Mouse (Mus musculus): Measurements from ENCODE around the gene Serinc5. TPM values are rescaled to one million over a fixed set of nuclear protein-coding genes. Genes with fewer than 3 reads are reported as not detected.
A peak's percentile ranks its signal among the peaks of the same experiment; 100 is the strongest.
"Not testable (repeated sequence)": the region's sequence is repeated elsewhere in the genome, so short reads cannot be mapped to it uniquely, and the experiment has no call there.

Gene Serinc5
- total RNA-seq, 2 experiments from 2014 or later: 62.3 to 62.4 TPM

DNA sequence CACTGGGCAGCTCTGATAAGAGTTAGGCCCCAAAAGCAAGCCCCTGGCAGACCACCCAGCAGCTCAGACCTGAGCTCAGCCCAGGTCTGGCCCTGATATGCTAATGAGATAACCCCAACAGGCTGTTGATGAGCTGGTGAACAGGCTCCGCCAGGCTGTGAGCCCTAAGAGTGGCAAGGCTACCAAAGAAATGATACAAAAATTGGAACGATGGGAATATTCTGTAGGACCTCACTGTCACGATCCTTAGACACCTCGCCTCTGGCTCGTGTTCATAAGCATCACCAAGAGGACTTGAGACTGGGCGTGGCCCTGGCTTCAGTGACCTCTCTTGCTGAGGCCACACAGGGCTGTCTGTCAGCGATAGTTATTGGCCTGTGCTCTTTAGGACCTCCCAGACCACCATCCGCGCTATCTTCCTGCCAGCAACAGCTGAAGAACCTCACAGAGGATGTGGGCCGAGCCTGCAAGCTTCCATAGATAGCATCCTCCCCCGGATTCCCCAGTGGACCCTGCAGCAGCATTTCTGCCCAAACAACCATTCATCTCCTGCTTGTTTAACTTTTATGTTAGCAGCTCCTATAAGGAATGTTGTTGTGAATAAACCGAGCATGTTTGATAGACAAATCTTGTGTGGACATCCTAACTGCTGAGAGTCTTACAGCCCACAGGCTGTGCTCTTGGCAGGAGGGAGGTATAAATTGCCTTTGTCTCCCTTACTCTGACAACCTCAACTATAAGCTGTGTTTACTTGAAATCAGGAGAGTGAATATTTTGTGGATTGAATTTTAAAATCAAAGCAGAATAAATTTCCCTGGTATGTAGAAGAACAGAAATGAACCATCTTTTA, 17.9 kb upstream of the Serinc5 start:
- peak in 1 of 2 experiments; percentile 21 for DNase-seq (ENCODE audit: extremely low spot score in 1 of 2, low spot score in 2 of 2)
- TF ChIP-seq CTCF (IDR thresholded peaks at IDR 0.05): no peak
- intact Hi-C loops (cut with DNase I): no loop called here
- Histone ChIP-seq H3K27ac (no peak overlapping the region), H3K4me3 (no peak overlapping the region)

DNA sequence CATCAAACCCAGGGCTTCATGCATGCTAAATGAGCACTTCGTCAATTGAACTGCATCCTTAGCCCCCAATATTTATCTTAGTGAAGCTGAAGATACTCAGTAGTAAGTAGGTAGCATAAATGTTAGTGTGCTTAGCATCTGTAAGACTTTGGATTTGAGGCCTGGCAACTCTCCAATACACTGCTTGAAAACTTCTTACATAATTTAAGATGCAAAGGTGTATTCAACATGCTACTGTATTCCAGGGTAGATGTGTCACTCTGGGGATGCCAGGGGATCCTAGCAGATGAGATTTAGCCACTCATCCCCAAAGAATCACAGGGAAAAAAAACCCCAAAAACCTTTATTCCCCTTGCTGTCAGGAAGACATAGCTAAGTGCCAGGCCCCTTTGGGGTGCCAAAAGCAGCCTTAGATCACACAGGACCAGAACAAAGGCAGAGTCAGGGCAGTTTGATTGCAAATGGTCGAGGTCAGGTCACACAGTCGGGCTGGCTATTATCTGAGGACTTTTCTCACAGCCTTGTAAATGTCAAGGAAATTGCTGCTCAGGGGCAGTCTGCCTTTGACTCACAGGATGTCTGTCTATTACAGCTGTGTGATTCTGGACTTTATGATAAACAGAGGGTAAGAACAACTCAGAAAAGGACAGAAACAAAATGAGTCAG, 17.0 kb upstream of the Serinc5 start:
- TF ChIP-seq CTCF (IDR thresholded peaks at IDR 0.05): no peak
- DNase-seq (ENCODE audit: extremely low spot score in 1 of 2, low spot score in 2 of 2): no peak
- no peak overlapping the region for H3K4me3 ChIP-seq
- no peak overlapping the region for H3K27ac ChIP-seq
- intact Hi-C loops (cut with DNase I): no loop called here

DNA sequence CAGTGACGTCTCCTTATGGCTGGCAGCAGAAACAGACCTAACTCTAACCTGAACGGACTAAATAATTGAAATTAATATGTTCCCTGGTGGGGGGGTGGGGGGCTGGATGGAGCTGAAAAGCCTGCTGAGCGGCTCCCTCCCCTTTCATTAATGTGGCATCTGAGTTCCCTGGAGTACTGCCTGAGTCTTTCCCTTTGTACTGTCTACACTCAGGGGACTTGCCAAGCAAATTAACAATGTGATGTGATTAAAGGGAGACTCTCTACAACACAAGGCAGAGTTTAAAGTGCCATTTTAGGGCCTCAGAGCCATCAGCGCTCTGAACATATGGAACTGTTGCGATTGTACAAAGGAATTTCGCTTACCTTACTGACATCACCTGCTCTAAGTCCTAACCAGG, 16.4 kb upstream of the Serinc5 start:
- H3K4me3 ChIP-seq: no peak overlapping the region
- intact Hi-C loops (cut with DNase I): no loop called here
- H3K27ac ChIP-seq: no peak overlapping the region
- TF ChIP-seq CTCF (IDR thresholded peaks at IDR 0.05): no peak
- DNase-seq (ENCODE audit: extremely low spot score in 1 of 2, low spot score in 2 of 2): no peak

DNA sequence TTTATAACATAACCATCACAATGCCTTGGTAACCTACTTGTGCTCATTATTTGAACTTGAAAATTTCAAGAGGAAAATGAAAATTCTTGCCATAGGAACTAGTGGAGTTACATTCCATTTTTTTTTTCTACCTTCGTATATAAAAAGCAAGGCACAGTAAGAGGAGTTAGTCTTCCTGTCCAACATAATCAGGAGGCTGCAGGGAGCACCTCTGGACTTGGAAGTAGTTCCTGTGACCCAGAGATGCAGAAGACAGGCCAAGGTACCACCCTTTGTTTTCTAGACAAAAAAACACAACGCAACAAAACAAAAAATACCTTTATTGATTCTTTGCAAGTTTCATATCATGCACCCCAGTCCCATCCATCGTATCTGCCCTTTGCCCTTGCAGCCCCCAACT, 16.0 kb upstream of the Serinc5 start:
- intact Hi-C loops (cut with DNase I): no loop called here

DNA sequence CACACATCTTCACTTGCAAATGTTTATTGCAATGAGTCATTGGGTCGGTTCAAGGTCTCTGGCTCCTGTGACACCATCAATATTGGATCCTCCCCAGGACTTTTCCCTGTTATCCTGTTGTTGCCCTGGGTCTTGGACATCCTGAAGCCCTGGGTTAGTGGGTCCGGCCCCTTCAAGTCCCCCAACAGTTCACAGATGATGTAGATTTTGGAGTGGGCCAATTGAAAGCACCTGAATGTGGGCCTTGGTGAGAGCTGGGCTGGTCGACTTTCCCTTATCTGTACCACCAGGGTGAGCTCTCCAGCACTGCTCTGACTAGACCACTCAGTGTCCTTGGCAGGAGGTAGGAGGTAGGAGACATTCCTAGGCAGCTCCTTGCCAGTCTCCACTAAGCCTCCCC, 15.5 kb upstream of the Serinc5 start:
- intact Hi-C loops (cut with DNase I): no loop called here
- no peak for DNase-seq (ENCODE audit: extremely low spot score in 1 of 2, low spot score in 2 of 2)
- no peak overlapping the region for H3K27ac ChIP-seq
- H3K4me3 ChIP-seq: no peak overlapping the region
- no peak for TF ChIP-seq CTCF (IDR thresholded peaks at IDR 0.05)

More for the DNA sequence above, 16.0 kb upstream of the Serinc5 start:
- DNase-seq (ENCODE audit: extremely low spot score in 1 of 2, low spot score in 2 of 2): no peak
- Histone ChIP-seq H3K4me3 (no peak overlapping the region), H3K27ac (no peak overlapping the region)
- no peak for TF ChIP-seq CTCF (IDR thresholded peaks at IDR 0.05)

DNA sequence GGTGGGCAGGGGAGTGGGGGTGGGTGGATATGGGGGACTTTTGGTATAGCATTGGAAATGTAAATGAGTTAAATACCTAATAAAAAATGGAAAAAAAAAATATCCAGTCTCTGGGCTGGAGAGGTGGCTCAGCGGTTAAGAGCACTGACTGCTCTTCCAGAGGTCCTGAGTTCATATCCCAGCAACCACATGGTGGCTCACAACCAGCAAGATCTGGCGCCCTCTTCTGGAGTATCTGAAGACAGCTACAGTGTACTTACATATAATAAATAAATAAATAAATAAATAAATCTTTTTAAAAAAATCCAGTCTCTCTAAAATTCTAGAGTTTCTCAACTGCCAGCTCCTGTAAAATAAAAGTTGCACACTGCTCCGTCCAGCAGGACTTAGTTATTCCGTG, 5.6 kb upstream of the Serinc5 start:
- H3K27ac ChIP-seq; H3K4me3 ChIP-seq; intact Hi-C loops (cut with DNase I): not testable (repeated sequence)
- peak in 1 of 2 experiments; percentile 4 for DNase-seq (ENCODE audit: extremely low spot score in 1 of 2, low spot score in 2 of 2)

DNA sequence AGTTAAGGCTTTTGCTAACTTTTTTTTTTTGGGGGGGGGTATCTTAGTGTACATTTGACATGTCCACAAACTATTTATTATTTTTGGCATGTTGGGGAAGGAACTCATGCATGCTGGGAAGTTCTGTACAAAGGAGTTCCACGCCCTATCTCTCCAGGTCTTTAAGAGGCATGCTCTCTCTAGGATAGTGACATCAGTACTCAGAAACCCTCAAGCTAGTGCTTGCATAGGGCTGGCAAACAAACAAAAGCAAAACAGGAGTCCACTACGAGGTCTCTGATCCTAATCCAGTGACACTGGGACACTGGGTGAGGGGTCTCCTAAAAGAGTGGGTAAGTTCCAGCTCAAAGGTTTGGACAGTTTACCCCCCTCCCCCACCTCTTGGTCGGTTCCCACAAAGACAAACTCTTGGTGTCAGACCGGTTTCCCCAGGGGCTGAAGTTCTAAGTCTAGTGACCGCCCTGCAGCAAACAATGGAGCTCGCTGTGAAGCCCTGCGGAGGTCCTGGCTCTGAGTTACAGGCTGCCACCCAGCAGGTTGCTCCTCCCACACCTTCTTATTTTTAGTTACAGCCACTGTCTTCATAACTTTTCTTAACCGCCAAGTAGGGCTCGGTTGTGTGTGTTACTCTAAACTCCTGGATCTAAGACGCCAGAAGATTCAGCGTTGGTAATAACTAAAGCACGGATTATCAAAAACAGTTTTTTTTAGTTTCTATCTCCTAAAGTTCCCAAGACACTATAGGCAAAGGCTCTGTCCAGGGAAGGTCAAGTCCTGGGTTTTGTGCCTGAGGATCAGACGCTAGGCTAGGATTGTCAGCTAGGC, 1.2 kb upstream of the Serinc5 start:
- DNase-seq (ENCODE audit: extremely low spot score in 1 of 2, low spot score in 2 of 2): peak in 1 of 2 experiments; percentile 21
- intact Hi-C loops (cut with DNase I): loop anchor here (5.0 kb wide), 1 partner anchor 77 kb away; the partner anchor contains the start of gene Zfyve16

DNA sequence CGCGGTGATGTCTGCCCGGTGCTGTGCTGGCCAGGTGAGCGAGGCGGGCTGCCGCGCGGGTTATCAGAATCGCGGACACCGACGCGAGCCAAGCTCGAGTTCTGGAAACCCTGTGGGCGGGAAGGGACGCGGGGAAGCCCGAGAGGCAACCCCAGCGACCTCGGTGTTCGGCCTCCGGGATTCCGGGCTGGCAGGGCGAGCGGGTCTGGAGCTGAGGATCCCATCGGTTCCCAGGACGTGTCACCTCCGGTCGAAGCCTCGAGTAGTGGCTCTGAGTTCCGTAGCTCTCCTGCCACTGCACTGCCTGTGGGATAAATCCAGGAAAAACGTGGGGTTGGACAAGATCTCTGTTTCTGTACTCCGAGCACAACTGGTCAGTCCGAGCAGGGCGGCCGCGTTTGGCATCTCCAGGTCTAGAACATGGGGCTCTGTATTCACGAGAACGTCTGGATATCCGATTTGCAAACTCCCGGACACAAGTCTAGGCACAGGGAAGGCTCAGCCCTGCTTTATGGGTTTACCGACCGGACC, 428 bp downstream of the Serinc5 start:
- H3K27ac ChIP-seq: peak overlapping the region; percentile 94
- no peak for DNase-seq (ENCODE audit: extremely low spot score in 1 of 2, low spot score in 2 of 2)
- intact Hi-C loops (cut with DNase I): loop anchor here (5.0 kb wide), 1 partner anchor 79 kb away; the partner anchor contains the start of gene Zfyve16
- TF ChIP-seq CTCF (IDR thresholded peaks at IDR 0.05): no peak
- peak overlapping the region; percentile 100 for H3K4me3 ChIP-seq

More for the DNA sequence above, 1.2 kb upstream of the Serinc5 start:
- Histone ChIP-seq H3K4me3 (peak overlapping the region; percentile 100), H3K27ac (peak overlapping the region; percentile 94)
- TF ChIP-seq CTCF (IDR thresholded peaks at IDR 0.05): no peak

DNA sequence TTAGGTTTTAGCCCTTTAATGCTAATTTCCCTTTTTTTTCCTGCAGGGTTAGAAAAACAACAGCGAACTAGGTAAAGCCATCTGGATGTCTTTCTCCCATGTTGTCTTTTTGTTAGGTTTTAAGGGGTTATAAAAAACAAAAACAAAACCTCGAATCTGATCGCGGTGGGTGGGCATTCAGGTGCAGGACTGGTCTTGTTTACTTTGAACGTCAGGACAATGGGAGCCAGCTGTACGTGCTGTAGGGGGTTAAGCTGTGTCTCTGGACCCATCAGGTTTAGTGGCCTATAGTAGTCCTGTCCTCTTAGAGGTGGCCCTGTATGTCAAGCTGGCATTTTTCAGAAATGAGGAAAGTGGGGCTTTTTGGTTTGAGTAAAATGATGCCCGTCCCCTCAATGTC, 1.0 kb downstream of the Serinc5 start:
- peak overlapping the region; percentile 94 for H3K27ac ChIP-seq
- TF ChIP-seq CTCF (IDR thresholded peaks at IDR 0.05): no peak
- no peak for DNase-seq (ENCODE audit: extremely low spot score in 1 of 2, low spot score in 2 of 2)
- H3K4me3 ChIP-seq: peak overlapping the region; percentile 100
- intact Hi-C loops (cut with DNase I): loop anchor here (5.0 kb wide), 1 partner anchor 80 kb away; the partner anchor contains the start of gene Zfyve16

DNA sequence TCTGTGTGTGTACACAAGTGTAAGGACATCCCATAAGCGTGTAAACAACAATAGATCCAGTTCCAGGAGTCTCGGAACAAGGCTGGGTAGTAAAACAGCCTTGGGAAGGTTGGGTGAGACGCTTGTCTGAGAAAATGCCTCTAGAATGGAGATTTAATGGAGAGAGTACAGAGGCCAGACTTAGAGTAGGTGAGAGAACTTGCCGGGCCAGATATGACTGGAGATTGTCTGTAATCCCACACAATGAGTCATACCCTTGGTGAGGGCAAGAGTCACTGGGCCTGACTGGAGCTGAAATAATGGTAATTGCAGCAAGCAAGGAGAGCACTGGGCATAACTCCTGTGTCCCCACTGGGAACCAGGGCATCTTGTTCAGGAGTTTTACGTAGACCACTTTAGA, 2.2 kb downstream of the Serinc5 start:
- DNase-seq (ENCODE audit: extremely low spot score in 1 of 2, low spot score in 2 of 2): peak in 1 of 2 experiments; percentile 7
- Histone ChIP-seq H3K4me3 (peak overlapping the region; percentile 100), H3K27ac (no peak overlapping the region)
- TF ChIP-seq CTCF (IDR thresholded peaks at IDR 0.05): no peak
- intact Hi-C loops (cut with DNase I): loop anchor here (5.0 kb wide), 1 partner anchor 81 kb away; the partner anchor contains the start of gene Zfyve16

DNA sequence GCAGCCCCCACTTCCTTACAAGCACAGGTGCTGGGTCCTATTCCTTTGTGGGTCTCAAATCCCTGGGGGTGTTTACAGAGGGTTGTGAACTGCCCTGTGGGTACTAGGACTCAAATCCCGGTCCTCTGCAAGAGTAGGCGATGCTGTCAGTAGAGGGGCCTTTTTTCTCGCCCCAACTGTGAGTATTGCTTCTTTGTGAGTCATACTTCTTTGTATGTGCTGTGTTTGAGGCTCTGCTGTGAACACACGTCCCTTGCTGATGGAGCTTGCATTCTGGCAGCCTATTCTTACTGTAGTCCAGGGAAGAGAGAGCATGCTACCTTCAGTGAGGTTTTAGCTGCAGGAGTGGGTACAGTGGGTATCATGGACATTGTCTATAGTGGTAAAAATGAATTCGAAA, 4.3 kb downstream of the Serinc5 start:
- intact Hi-C loops (cut with DNase I): no loop called here

More for the DNA sequence above, 4.3 kb downstream of the Serinc5 start:
- no peak for TF ChIP-seq CTCF (IDR thresholded peaks at IDR 0.05)
- no peak for DNase-seq (ENCODE audit: extremely low spot score in 1 of 2, low spot score in 2 of 2)
- Histone ChIP-seq H3K4me3 (no peak overlapping the region), H3K27ac (no peak overlapping the region)

Data from left cerebral cortex, adult 2 months (tissue).